Mouse (Mus musculus) layer of hippocampus, adult 2 months (tissue): Measurements from ENCODE around the gene Runx2. TPM values are rescaled to one million over a fixed set of nuclear protein-coding genes. Genes with fewer than 3 reads are reported as not detected.

Experiments used
- DNase-seq, 2 experiments: peaks; one replicate each; pipeline ENCODE4 v3.0.0; 2022; ENCODE audit warnings: low spot score in 2 of 2
- H3K27ac ChIP-seq: fragments of 200-600 bp; 2 replicates; pipeline ENCODE4 v1.8.1; 2022
- H3K4me3 ChIP-seq: fragments of 200-600 bp; 2 replicates; pipeline ENCODE4 v1.8.1; 2022; ENCODE audit warnings: mild to moderate bottlenecking
- CTCF ChIP-seq: fragments of 200-600 bp; conservative IDR thresholded peaks from 2 replicates; pipeline ENCODE4 v1.8.1; 2022; ENCODE audit warnings: antibody characterized with exemption, mild to moderate bottlenecking, moderate library complexity
- total RNA-seq, 2 experiments: library from RNA; stranded (reverse); gene quantifications; 2 replicates each; pipeline ENCODE4 v1.2.3; 2021

The Runx2 gene
- total RNA-seq, 2 experiments from 2014 or later: 15.8 to 19.7 TPM

GRCm38 (mm10) chr17:44490164-44490794 is 324.3 kb downstream of the Runx2 start:
- no peak for TF ChIP-seq CTCF
- Histone ChIP-seq H3K27ac (no peak overlapping the region), H3K4me3 (no peak overlapping the region)
- DNase-seq: no peak

GRCm38 (mm10) chr17:44489346-44489745 is 325.3 kb downstream of the Runx2 start:
- Histone ChIP-seq H3K4me3 (no peak overlapping the region), H3K27ac (no peak overlapping the region)
- no peak for TF ChIP-seq CTCF
- DNase-seq: no peak

- H3K27ac ChIP-seq: no peak overlapping the region
- H3K4me3 ChIP-seq: no peak overlapping the region
- no peak for DNase-seq
- no peak for TF ChIP-seq CTCF
Measured at GRCm38 (mm10) chr17:44487514-44488244, 326.9 kb downstream of the Runx2 start.

- DNase-seq: no peak
- TF ChIP-seq CTCF: no peak
- Histone ChIP-seq H3K4me3 (no peak overlapping the region), H3K27ac (no peak overlapping the region)
Measured at GRCm38 (mm10) chr17:44485337-44485736, 329.3 kb downstream of the Runx2 start.

- H3K27ac ChIP-seq: no peak overlapping the region
- TF ChIP-seq CTCF: no peak
- DNase-seq: no peak
- no peak overlapping the region for H3K4me3 ChIP-seq
Measured at GRCm38 (mm10) chr17:44479918-44480317, 334.7 kb downstream of the Runx2 start.

- DNase-seq: no peak
- no peak overlapping the region for H3K27ac ChIP-seq
- TF ChIP-seq CTCF: no peak
- no peak overlapping the region for H3K4me3 ChIP-seq
Measured at GRCm38 (mm10) chr17:44479491-44479890, 335.1 kb downstream of the Runx2 start.

GRCm38 (mm10) chr17:44475910-44476309 is 338.7 kb downstream of the Runx2 start:
- no peak for TF ChIP-seq CTCF
- no peak for DNase-seq
- Histone ChIP-seq H3K4me3 (no peak overlapping the region), H3K27ac (no peak overlapping the region)

- no peak for TF ChIP-seq CTCF
- no peak overlapping the region for H3K4me3 ChIP-seq
- no peak overlapping the region for H3K27ac ChIP-seq
- no peak for DNase-seq
Measured at GRCm38 (mm10) chr17:44474280-44474679, 340.3 kb downstream of the Runx2 start.

- no peak overlapping the region for H3K4me3 ChIP-seq
- DNase-seq: no peak
- no peak overlapping the region for H3K27ac ChIP-seq
- TF ChIP-seq CTCF: no peak
Measured at GRCm38 (mm10) chr17:44472695-44473094, 341.9 kb downstream of the Runx2 start.

- DNase-seq: no peak
- no peak for TF ChIP-seq CTCF
- Histone ChIP-seq H3K4me3 (no peak overlapping the region), H3K27ac (no peak overlapping the region)
Measured at GRCm38 (mm10) chr17:44463679-44464078, 350.9 kb downstream of the Runx2 start.

- Histone ChIP-seq H3K27ac (no peak overlapping the region), H3K4me3 (no peak overlapping the region)
- no peak for DNase-seq
- TF ChIP-seq CTCF: no peak
Measured at GRCm38 (mm10) chr17:44460156-44460555, 354.4 kb downstream of the Runx2 start.

- Histone ChIP-seq H3K27ac (no peak overlapping the region), H3K4me3 (no peak overlapping the region)
- no peak for DNase-seq
- TF ChIP-seq CTCF: no peak
Measured at GRCm38 (mm10) chr17:44459029-44459428, 355.6 kb downstream of the Runx2 start.

GRCm38 (mm10) chr17:44456696-44457095 is 357.9 kb downstream of the Runx2 start:
- no peak overlapping the region for H3K27ac ChIP-seq
- no peak for TF ChIP-seq CTCF
- H3K4me3 ChIP-seq: no peak overlapping the region
- no peak for DNase-seq
